Mouse (Mus musculus) midbrain, embryonic 10.5 days (tissue): ENCODE measurements around the gene Ahrr. TPM values are rescaled to one million over a fixed set of nuclear protein-coding genes. Genes with fewer than 3 reads are reported as not detected.

ENCODE experiments used
- DNase-seq: peaks from one replicate; pipeline ENCODE4 v3.0.0-alpha.2; 2017; ENCODE audit warnings: low spot score
- H3K27ac ChIP-seq: fragments of 300-500 bp; sonication (generic); replicated peaks from 2 replicates; pipeline ENCODE4 v1.5.1; 2016; ENCODE audit warnings: mild to moderate bottlenecking
- H3K27me3 ChIP-seq: fragments of 300-500 bp; sonication (generic); 2 replicates; pipeline ENCODE4 v1.6.1; 2016; ENCODE audit warnings: low read depth, mild to moderate bottlenecking; ENCODE audit not compliant: poor library complexity, severe bottlenecking
- H3K36me3 ChIP-seq: fragments of 300-500 bp; sonication (generic); 2 replicates; pipeline ENCODE4 v1.6.1; 2016; ENCODE audit warnings: mild to moderate bottlenecking, moderate library complexity
- H3K4me1 ChIP-seq: fragments of 300-500 bp; sonication (generic); 2 replicates; pipeline ENCODE4 v1.6.1; 2016
- H3K4me3 ChIP-seq: fragments of 300-500 bp; sonication (generic); 2 replicates; pipeline ENCODE4 v1.5.1; 2016; ENCODE audit warnings: mild to moderate bottlenecking, moderate library complexity
- H3K9me3 ChIP-seq: fragments of 300-500 bp; sonication (generic); replicated peaks from 2 replicates; pipeline ENCODE4 v1.6.1; 2016; ENCODE audit warnings: mild to moderate bottlenecking
- WGBS: fragments of 180-500 bp; shearing (Covaris S2); methylation state at CpG from one replicate; pipeline ENCODE4 v1.1.7; 2016; 5-methylcytosine and 5-hydroxymethylcytosine counted together
- polyA plus RNA-seq: library from polyadenylated mRNA; unstranded; fragments of >200 nt; fragmentation: Nextera tagmentation; extraction: Ambion mirVana; gene quantifications from 2 replicates; pipeline ENCODE4 v1.2.1, GENCODE M21; 2016

The Ahrr gene
- 1.8 and 2.0 TPM in 2 replicates for polyA plus RNA-seq

DNA sequence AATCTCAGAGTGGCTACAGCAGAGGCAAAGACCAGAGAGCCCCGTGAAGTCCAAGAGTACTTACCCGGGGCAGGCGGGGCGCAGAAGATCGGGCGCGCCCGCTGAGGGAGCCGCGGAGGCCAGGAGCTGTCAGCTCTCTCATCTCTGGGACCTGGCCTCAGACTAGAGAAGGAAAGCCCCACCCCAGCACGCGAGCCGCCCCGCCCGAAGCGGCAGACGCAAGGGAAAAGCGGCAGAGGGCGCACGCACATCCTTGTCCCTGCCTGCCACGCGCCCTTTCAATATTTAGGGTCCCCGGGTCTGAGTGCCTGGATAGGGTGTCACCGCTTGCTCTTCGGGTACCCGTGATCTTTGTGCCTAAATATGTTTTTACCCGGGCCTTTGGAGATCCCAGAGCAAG is at the start of gene Ahrr:
Ahrr (minus strand) TSS at position 165 of the 400 bp plus-strand sequence.
- H3K27ac ChIP-seq, result no peak within 1 kb of the TSS; the same call in 1 of the 2 replicates
- peak within 1 kb of the TSS; percentile 47 for H3K4me3 ChIP-seq
- no peaks in the 10 kb centered on the region for H3K36me3 ChIP-seq
- under 1% methylated on average over 27 of the region's 27 CpGs for WGBS
- H3K4me1 ChIP-seq, result peaks cover 10% of the 10 kb centered on the region
- DNase-seq, result peak; percentile 72
- H3K9me3 ChIP-seq, result no peaks in the 10 kb centered on the region
- peaks cover 47% of the 10 kb centered on the region for H3K27me3 ChIP-seq

DNA sequence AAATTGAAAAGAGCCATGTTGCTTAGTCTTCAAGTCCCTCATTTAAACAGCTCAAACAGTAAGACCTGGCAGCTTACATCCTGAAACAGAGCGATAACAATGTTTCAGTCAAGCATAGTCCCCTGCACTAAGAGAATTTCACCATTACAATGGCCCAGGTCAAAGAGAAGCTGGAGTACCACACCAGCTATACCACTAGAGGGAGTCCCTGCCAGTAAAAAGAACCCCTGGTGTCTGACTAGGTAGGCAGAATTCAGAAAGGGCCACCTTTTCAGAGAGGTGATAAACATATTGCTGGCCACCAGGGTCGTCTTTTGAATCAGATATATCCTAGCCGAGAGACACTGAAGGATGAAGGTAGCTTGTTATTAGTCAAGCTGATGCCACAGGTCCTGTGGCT is 48.9 kb upstream of the Ahrr start:
- H3K27ac ChIP-seq, result no peak overlapping the region
- no peaks in the 10 kb centered on the region for H3K27me3 ChIP-seq
- H3K36me3 ChIP-seq, result peaks cover 85% of the 10 kb centered on the region
- H3K4me3 ChIP-seq, result no peak overlapping the region
- H3K9me3 ChIP-seq, result no peaks in the 10 kb centered on the region
- WGBS, result 62% methylated on average over 3 of the region's 3 CpGs
- no peaks in the 10 kb centered on the region for H3K4me1 ChIP-seq
- peak; percentile 26 for DNase-seq

DNA sequence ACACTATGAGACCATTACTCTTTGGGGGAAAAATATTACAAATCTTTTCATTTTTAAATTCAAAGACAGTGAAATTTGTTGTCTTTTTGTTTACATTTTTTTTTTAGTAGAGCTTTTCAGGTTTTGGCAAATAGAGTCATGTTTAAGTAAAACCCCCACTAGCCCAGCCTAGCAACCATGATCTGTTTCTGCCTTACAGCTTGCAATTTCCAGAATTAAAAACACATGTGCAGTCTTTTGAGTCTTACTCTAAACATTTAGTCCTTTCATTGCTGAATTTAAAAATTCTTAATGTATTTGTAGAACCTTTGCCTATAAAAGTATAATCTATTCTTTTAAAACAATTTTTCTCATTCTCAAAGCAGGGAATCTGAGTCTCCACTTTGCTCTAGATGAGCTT is 37.2 kb upstream of the Ahrr start:
- no peak for DNase-seq
- Histone ChIP-seq H3K27ac (no peak overlapping the region), H3K9me3 (no peaks in the 10 kb centered on the region), H3K27me3 (no peaks in the 10 kb centered on the region), H3K4me1 (no peaks in the 10 kb centered on the region), H3K4me3 (no peak overlapping the region), H3K36me3 (peaks cover 91% of the 10 kb centered on the region)

DNA sequence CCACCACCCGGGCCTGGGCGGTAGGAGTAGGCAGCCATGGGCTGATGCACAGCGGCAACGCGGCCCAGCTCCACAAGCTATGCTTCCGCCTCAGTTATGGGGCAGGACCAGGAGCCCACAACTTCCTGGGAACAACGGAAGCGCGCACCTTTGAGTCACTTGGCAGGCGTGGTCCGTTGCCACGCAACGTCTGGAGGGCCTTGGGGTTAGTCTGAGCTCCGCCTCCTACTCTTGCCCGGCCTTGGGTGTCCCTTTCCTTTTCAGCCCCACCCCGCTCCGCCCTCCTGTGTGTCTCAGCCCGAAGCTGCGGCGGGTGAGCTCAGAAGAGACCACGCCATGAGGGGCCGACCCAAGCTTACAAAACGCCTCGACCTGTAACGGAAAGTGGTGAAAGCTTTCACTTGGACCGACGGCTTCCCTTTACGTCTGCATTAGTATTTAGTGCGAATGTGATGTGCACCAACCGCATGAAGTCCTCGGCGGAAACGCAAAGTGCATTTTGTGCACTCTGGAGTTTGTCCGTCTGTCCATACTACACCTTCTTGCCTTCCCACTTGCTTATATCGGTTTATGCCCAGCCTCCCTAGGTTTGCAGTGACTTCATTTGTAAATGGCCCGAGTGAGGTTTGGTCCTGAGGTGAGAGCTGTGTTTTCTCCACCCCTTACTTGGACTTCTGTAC is 25.2 kb upstream of the Ahrr start, which contains the start of gene Pdcd6:
Pdcd6 (minus strand) TSS at position 411 of the 680 bp plus-strand sequence.
- Histone ChIP-seq H3K36me3 (peaks cover 32% of the 10 kb centered on the region), H3K4me3 (peak within 1 kb of the TSS; percentile 76), H3K4me1 (peaks cover 20% of the 10 kb centered on the region), H3K9me3 (no peaks in the 10 kb centered on the region), H3K27ac (peak within 1 kb of the TSS; percentile 83), H3K27me3 (no peaks in the 10 kb centered on the region)
- WGBS, result under 1% methylated on average over 36 of the region's 36 CpGs
- DNase-seq, result peak; percentile 92

DNA sequence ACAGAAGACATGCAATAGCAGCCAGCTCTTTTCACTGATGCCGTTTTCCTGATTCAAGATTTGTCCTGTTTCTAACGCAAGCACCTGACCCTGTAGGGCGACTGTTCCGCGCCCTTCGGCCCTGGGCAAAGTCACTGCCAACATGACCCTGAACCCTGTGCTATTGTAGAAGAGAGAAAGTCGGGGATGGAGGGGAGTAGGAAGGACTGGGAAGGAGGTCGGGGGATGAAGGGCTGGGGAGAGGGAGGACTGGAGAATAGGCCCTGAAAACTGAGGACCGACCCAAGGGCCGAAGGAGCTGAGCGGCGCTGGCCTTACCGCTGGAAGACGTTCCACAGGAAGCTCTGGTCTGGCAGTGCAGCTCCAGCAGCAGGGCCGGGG is 24.6 kb upstream of the Ahrr start:
- peaks cover 27% of the 10 kb centered on the region for H3K36me3 ChIP-seq
- peaks cover 20% of the 10 kb centered on the region for H3K4me1 ChIP-seq
- no peak for DNase-seq
- 7% methylated on average over 15 of the region's 15 CpGs for WGBS
- peak overlapping the region; percentile 76 for H3K4me3 ChIP-seq
- H3K27ac ChIP-seq, result peak overlapping the region; percentile 83
- no peaks in the 10 kb centered on the region for H3K9me3 ChIP-seq
- no peaks in the 10 kb centered on the region for H3K27me3 ChIP-seq

DNA sequence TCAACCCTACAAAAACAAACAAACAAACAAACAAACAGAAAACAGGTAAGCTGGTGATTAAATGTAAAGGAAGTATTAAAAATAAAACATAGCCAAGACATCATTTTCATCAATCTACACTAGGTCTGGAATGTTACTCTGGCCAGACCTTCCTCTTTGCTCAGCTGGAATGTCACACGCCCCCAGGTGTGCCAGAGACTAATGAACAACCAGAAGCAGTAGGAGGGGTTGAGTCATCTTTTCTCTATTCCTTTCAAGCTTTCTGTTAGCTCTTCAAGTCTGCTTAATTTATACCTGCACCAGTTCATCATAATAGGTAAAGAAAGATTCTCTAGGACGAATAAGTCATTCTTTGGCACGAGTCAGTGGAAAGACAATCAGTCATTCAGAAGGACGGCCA is 24.3 kb upstream of the Ahrr start:
- WGBS, result 29% methylated on average over 4 of the region's 4 CpGs

DNA sequence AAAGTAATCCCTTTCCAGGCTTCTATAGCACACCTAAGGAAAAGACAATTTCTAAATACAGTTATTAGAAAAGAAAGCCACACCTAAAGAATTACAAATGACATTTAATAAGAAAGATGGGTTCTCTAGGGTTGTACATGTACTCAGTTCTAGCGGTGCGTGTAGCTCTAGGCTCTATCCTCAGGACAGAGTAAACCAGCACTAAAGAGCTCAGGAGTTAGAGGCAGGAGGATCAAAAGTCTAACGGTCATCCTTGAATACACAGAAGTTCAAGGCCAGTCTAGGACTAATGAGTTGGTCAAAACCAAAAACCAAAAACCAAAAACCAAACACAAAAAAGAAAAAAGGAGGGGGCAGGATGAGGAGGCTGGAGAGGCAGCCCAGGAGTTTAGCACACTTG is 22.5 kb upstream of the Ahrr start:
- no peak for DNase-seq
- H3K9me3 ChIP-seq, result no peaks in the 10 kb centered on the region
- no peak overlapping the region for H3K27ac ChIP-seq
- no peak overlapping the region for H3K4me3 ChIP-seq
- no peaks in the 10 kb centered on the region for H3K27me3 ChIP-seq
- WGBS, result 93% methylated on average over 3 of the region's 3 CpGs
- peaks cover 31% of the 10 kb centered on the region for H3K36me3 ChIP-seq
- peaks cover 20% of the 10 kb centered on the region for H3K4me1 ChIP-seq

More for the DNA sequence above, 24.3 kb upstream of the Ahrr start:
- Histone ChIP-seq H3K27ac (peak overlapping the region; percentile 83), H3K4me1 (peaks cover 20% of the 10 kb centered on the region), H3K9me3 (no peaks in the 10 kb centered on the region), H3K4me3 (peak overlapping the region; percentile 76), H3K36me3 (peaks cover 27% of the 10 kb centered on the region), H3K27me3 (no peaks in the 10 kb centered on the region)
- no peak for DNase-seq

DNA sequence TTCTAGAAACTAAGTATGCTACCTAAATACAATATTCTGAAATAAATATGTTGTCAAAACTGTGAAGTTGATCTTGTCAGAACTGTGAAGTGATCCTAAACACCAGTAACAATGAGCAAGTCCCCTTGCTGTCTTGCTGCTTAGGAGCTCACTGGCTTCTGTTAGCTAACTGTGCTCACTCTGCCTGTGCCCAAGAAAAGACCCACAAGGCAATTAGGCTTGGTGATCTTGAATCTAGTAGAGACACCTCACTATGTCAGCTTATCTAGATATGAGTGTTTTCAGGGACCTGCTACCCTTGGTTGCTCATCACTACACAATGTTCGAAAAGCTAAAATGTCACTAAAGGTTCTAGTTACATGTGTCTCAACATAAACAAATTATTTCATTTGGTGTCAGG is 13.6 kb upstream of the Ahrr start:
- 93% methylated on average over 1 of the region's 1 CpGs for WGBS
- H3K4me3 ChIP-seq, result no peak overlapping the region
- H3K27me3 ChIP-seq, result no peaks in the 10 kb centered on the region
- H3K4me1 ChIP-seq, result no peaks in the 10 kb centered on the region
- DNase-seq, result no peak
- no peaks in the 10 kb centered on the region for H3K9me3 ChIP-seq
- H3K27ac ChIP-seq, result no peak overlapping the region
- peaks cover 91% of the 10 kb centered on the region for H3K36me3 ChIP-seq

DNA sequence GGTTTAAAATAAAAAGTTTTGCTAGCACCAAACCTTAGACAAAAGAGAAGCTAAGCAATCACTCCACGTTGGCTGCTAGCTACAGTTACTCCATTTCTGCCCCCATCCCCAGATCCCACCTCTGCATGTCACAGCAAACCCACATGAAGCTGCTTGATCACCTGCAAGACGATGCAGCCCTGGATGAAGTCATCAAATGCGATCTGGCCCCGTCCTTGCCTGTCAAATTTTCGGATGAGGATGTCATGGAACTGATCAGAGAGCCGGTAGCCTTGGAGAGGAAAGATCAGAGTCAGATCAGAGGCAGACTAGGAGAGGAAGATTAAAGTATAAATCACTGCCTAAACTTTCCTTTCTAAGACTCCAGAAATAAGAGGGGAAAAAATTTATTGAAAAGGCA is 13.2 kb upstream of the Ahrr start:
- H3K27me3 ChIP-seq, result no peaks in the 10 kb centered on the region
- no peak overlapping the region for H3K27ac ChIP-seq
- H3K4me3 ChIP-seq, result no peak overlapping the region
- WGBS, result 95% methylated on average over 6 of the region's 6 CpGs
- peaks cover 87% of the 10 kb centered on the region for H3K36me3 ChIP-seq
- no peak for DNase-seq
- H3K4me1 ChIP-seq, result no peaks in the 10 kb centered on the region
- H3K9me3 ChIP-seq, result no peaks in the 10 kb centered on the region

DNA sequence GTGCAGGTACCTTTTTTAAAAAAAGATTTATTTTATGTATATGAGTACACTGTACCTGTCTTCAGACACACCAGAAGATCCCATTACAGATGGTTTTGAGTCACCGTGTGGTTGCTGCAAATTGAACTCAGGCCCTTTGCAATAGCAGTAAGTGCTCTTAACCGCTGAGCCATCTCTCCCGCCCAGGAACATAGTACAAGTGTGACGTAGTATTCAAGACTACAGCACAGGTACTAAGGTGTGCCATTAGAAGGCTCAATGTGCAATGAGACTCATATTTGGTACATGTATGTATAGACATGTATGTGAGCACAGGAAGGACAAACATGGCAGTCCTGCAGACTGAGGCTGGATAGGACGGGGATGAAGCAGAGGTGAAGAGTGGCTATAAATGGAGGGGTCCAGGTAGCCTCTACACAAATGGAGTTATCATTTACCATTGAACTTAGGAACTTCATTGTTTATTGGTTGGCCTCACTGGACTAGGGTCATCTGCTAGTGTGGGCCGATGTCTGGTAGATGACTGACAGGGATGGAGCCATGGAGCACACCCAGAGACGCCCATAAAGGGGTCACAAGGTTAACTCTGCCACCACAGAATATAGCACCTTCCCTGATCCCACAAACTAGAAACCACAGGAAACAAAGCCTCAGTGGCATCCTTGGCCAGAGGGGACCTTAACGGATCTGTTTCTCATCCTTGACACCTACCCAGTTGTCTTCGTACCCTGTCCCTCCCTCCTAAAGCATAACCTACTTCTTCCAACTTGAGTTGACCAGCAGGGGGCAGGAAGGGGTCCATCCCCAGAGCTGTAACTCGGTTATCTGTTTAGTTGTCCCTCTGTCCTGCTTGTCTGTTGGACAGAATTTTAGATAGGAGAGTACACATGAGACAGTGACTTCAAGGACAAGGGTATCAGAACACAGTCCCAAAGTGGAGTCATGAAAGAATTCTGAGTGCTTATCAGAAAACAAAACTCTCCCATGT is 10.2 kb upstream of the Ahrr start:
- DNase-seq, result no peak
- Histone ChIP-seq H3K4me1 (no peaks in the 10 kb centered on the region), H3K36me3 (peaks cover 57% of the 10 kb centered on the region), H3K9me3 (no peaks in the 10 kb centered on the region), H3K27me3 (no peaks in the 10 kb centered on the region), H3K4me3 (no peak overlapping the region), H3K27ac (no peak overlapping the region)
- WGBS, result 86% methylated on average over 10 of the region's 10 CpGs

DNA sequence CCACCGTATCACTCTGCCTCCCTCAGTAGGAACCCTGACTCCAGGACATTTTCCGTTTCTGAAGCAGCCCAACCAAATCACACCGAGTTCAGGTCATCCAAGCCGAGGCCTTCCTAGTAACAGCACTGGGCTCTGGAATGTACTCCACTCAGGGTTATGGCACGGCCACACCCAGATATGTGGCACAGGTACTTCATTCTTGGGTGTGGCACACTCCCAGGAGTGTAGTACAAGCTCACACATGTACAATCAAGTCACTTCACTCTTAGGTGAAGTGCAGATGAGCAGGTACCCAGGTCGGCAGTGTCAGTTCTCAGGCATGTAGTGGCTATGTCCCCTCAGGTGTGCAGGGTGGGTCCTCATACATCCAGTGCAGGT is 9.5 kb upstream of the Ahrr start:
- no peak for DNase-seq
- Histone ChIP-seq H3K4me1 (no peaks in the 10 kb centered on the region), H3K27ac (no peak overlapping the region), H3K4me3 (no peak overlapping the region), H3K27me3 (no peaks in the 10 kb centered on the region), H3K36me3 (peaks cover 50% of the 10 kb centered on the region), H3K9me3 (no peaks in the 10 kb centered on the region)
- 81% methylated on average over 6 of the region's 6 CpGs for WGBS

DNA sequence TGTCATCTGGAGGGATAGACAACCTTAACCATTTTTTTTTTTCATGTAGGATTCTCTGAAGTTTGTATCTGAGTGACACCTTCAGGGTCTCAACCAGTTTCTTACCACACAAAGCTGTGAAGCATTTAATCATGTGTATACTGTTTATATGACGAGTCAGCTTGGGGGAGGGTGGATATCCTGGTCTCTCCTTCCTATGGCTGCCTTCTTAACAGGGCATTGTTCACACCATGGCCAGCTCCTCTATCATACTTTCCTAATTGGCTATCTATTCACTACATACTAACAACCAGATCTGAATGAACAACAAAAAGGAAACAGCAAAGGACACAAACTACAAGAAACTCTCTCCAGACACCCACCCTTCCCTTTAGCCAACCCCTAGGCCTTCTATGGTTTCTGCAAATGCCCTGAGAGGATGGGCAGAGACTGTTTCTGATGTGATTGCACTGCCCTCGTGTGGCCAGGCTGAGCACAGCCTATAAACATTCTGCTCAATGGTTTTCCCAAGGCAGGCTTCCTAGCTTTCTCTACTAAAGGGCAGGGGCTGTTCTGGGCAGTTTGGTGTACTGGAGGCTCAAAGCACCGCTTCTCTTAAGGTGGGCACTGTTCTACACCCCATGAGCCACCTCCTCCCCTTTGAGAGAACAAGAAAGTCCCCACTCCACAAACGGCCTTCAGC is 8.9 kb upstream of the Ahrr start:
- no peak overlapping the region for H3K27ac ChIP-seq
- H3K9me3 ChIP-seq, result no peaks in the 10 kb centered on the region
- no peaks in the 10 kb centered on the region for H3K27me3 ChIP-seq
- no peak overlapping the region for H3K4me3 ChIP-seq
- peak; percentile 63 for DNase-seq
- H3K4me1 ChIP-seq, result no peaks in the 10 kb centered on the region
- H3K36me3 ChIP-seq, result peaks cover 45% of the 10 kb centered on the region
- 47% methylated on average over 4 of the region's 4 CpGs for WGBS
